Mouse (Mus musculus) natural killer cell, adult 2 months (primary cell): ENCODE measurements at regions not wholly inside any gene's neighbourhood (a gene's known extent, or its start where the extent isn't known, plus 50 kb on each side); places are given as distances from the start of the nearest gene placed in this dataset.

Source experiments
- DNase-seq, 2 experiments: peaks; one replicate each; pipeline ENCODE4 v3.0.0; 2022; ENCODE audit warnings: low spot score in 2 of 2

- no peak for DNase-seq
Observed at GRCm38 (mm10) chr1:193800998-193801397, 430.9 kb upstream of the Camk1g start.

- DNase-seq, result no peak
Observed at GRCm38 (mm10) chr1:193790579-193790978, 420.5 kb upstream of the Camk1g start.

- DNase-seq, result no peak
Observed at GRCm38 (mm10) chr1:193788496-193788895, 418.4 kb upstream of the Camk1g start.

GRCm38 (mm10) chr1:193787417-193787816 is 417.3 kb upstream of the Camk1g start:
- no peak for DNase-seq

- DNase-seq, result no peak
Observed at GRCm38 (mm10) chr1:193784966-193785365, 414.9 kb upstream of the Camk1g start.

- DNase-seq, result no peak
Observed at GRCm38 (mm10) chr1:193784526-193784925, 414.4 kb upstream of the Camk1g start.

GRCm38 (mm10) chr1:193778181-193778580 is 408.1 kb upstream of the Camk1g start:
- no peak for DNase-seq

GRCm38 (mm10) chr1:193769546-193769945 is 399.4 kb upstream of the Camk1g start:
- DNase-seq, result no peak

GRCm38 (mm10) chr1:193764103-193764502 is 394.0 kb upstream of the Camk1g start:
- DNase-seq, result no peak

- DNase-seq, result no peak
Observed at GRCm38 (mm10) chr1:193751819-193752251, 381.7 kb upstream of the Camk1g start.

GRCm38 (mm10) chr1:193750929-193751328 is 380.8 kb upstream of the Camk1g start:
- DNase-seq, result no peak

GRCm38 (mm10) chr1:193747426-193747960 is 377.4 kb upstream of the Camk1g start:
- no peak for DNase-seq

- DNase-seq, result no peak
Observed at GRCm38 (mm10) chr1:193742688-193743087, 372.6 kb upstream of the Camk1g start.

- DNase-seq, result no peak
Observed at GRCm38 (mm10) chr1:193738821-193739220, 368.7 kb upstream of the Camk1g start.

- no peak for DNase-seq
Observed at GRCm38 (mm10) chr1:193735949-193736518, 365.9 kb upstream of the Camk1g start.

- DNase-seq, result no peak
Observed at GRCm38 (mm10) chr1:193734014-193734763, 364.1 kb upstream of the Camk1g start.

- no peak for DNase-seq
Observed at GRCm38 (mm10) chr1:193733402-193733801, 363.3 kb upstream of the Camk1g start.

- DNase-seq, result no peak
Observed at GRCm38 (mm10) chr1:193732113-193732512, 362.0 kb upstream of the Camk1g start.

- no peak for DNase-seq
Observed at GRCm38 (mm10) chr1:193721850-193722249, 351.8 kb upstream of the Camk1g start.

- no peak for DNase-seq
Observed at GRCm38 (mm10) chr1:193720420-193720851, 350.3 kb upstream of the Camk1g start.

- no peak for DNase-seq
Observed at GRCm38 (mm10) chr1:193715328-193715727, 345.2 kb upstream of the Camk1g start.

GRCm38 (mm10) chr1:193714631-193715030 is 344.5 kb upstream of the Camk1g start:
- DNase-seq, result no peak

GRCm38 (mm10) chr1:193705205-193705604 is 335.1 kb upstream of the Camk1g start:
- DNase-seq, result no peak
